Mouse (Mus musculus): ENCODE measurements at regions not wholly inside any gene's neighbourhood (a gene's known extent, or its start where the extent isn't known, plus 50 kb on each side); places are given as distances from the start of the nearest gene placed in this dataset.

- TF ChIP-seq POLR2A (IDR thresholded peaks at IDR 0.05; ENCODE audit: borderline replicate concordance, extremely low read depth, low read depth, low read length): no peak
- TF ChIP-seq CTCF (IDR thresholded peaks at IDR 0.05; ENCODE audit: insufficient read depth, low read length): no peak
Measured at GRCm38 (mm10) chr5:50303859-50304480, 245.2 kb upstream of the Adgra3 start.
